Mouse (Mus musculus): ENCODE data around the gene Masp2.

GRCm38 (mm10) chr4:148620718-148621117 lies 18.4 kb downstream of the Masp2 start:
- TF ChIP-seq CTCF (IDR thresholded peaks at IDR 0.05; ENCODE audit: low read depth), result no peak
- TF ChIP-seq EP300 (IDR thresholded peaks at IDR 0.05; ENCODE audit: low read depth), result no peak

Measured in heart, postnatal 0 days (tissue).